Mouse (Mus musculus) heart, adult 9 months (tissue): ENCODE measurements around the gene Mob2.

Source experiments
- DNase-seq, 2 experiments: peaks; one replicate each; pipeline ENCODE4 v3.0.0; 2022; ENCODE audit warnings: low spot score in 2 of 2

Gene Mob2

DNA sequence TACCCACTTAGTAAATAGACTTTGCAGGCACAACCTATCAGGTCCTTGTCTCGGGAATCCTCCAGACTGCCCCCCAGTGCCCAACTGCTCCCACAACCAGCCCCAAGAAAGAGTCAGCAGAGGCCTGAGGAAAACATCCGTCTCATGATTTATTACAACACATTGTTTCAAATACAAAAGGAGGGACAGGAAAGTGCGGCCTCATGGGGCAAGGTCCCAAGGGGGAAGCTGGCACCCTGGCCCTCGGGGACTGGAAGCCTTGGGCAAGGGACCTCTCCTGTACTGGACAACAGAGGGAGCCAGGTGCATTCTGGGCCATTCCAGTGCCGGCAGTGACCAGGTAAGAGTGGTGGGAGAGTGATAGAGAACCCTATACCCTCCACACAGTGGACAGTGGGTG lies 18.5 kb upstream of the Mob2 start:
- no peak for DNase-seq

DNA sequence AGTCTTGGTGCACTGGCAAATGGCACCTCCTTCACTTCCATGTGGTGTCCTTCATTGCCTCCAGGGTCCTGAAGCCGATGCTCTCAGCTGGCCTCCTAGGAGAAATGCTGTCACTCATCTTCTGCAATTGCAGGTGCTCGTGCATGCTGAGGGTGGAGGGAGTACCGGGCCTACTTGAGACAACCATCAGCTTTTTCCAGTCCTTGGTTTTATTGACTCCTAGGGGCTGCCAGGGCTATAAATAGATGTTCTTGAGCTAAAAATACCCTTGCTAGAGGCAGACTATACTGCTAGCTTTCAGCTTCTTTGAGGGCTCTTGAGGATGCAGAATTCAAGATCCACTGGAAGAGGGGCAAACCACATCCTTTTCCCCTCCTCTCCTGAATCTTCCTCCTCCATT lies 16.3 kb upstream of the Mob2 start:
- DNase-seq: peak in 1 of 2 experiments; percentile 50

DNA sequence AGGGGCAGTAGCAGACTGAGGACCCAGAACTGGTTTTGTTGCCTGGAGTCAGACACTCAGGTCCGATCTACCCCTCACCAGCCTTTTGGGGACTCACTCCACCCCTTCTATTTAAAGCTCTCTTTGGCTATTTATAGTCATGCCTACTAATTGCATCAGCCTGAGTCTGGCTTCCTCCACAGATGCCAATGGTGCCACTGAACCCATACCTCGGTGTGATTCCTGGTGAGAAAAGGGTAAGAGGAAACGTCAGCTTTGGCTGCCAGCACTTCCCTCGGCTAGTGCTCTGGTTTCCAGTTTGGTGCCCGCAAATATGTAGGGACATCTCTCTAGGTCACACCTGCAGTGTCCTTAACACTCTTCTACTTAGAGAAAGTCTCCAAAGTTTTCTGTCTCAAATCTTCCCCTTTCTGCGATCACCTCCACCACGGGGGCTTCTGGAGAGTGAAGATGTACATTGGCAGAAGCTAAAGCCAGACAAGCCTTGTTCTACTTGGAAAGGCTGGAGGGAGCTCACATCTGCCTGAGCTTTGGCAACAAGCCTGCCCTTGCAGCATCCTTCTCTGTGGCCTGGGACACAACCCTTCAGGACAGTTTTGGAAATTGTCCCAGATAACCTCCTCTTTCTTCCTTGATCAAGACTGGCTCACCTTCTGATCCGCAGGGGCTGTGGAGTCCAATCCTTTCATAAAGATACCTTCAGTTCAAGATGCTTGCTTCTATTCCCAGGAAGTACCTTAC lies 13.5 kb upstream of the Mob2 start:
- DNase-seq: peak in 1 of 2 experiments; percentile 32

DNA sequence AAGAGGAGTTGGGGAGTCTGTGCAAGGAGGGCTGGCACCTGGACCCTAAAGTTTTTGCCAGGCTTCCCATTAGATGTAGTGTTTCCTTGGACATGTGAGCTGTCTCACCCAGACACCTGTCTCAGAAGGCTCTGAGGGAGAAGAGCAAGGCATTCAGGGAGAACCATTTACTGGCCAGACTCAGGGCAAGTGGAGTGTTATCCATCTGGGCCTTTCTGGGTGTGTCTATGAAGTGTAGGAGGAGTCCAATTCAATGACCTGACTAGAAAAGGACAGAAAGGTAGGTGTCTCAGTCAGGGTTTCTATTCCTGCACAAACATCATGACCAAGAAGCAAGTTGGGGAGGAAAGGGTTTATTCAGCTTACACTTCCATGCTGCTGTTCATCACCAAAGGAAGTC lies 10.9 kb upstream of the Mob2 start:
- DNase-seq: no peak

DNA sequence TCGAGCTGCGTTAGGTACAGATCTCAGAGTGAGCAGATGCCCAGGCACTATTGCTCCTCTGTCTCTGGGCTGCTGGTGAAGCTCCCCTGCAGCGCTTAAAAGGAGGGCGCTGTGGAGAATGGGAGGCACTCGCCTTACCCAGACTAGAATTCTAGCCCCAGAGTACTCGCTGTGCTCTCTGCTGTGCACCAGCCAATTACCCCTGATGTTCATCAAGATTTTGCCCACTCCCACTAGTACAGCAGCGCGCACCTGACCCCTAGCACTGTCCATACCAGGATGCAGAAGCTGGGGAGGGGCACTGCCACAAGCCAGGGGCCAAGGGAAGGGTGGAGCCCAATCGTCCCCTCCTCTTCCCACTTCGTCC lies 10.3 kb upstream of the Mob2 start:
- no peak for DNase-seq

DNA sequence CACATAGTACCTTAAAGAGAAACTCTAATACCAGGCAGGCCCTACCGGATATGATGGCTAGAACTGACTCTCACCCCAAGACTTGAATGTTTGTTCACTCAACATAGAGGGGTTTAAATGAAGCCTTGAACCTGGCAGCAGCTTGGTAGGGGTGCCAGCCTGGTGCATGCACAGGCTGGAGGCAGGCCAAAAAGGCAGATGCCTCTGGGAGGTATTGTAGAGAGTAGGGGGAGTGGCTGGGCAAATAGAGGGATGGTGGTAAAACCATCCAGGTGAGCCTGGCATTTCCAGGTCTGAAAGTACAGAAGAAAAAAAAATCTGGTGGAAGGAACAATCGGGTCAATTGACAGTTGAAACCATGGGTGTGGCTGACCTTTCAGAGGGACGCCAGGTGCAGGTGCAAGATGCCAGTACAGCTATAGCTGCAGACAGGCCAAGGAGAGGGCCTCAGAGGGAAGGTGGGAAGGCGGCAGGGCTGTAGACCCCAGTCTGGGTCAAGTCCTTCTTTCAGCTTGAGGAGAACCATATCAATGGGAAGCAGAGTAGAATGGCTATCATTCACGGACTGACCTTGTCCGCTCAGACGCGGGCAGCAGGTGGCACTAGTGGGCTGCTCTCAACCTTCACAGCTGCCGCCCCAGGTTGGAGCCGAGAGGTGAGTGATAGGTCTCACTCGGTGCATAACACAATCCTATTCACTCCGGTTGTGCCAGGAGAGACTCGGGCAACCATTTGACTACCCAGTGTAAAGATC lies 9.8 kb upstream of the Mob2 start:
- DNase-seq: peak in 1 of 2 experiments; percentile 69

DNA sequence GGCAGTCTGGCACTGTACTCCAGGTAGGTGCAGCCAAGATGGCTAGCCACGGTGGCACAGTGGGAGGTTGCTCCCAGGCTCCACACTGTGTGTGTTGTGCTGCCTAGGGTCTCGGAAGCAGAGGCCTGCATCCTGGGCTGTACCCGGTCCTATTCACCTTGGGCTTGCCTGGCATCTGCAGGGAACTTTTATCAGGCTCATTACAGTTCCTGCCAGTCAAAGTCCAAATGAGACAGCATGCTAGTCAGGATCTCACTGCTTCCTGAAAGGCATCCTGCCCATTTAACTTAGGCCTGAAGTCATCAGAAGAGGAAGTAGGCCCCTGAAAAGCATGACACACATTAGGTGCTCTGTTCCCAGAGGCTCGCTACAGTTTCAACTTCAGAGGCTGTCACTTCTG lies 7.6 kb upstream of the Mob2 start:
- no peak for DNase-seq

DNA sequence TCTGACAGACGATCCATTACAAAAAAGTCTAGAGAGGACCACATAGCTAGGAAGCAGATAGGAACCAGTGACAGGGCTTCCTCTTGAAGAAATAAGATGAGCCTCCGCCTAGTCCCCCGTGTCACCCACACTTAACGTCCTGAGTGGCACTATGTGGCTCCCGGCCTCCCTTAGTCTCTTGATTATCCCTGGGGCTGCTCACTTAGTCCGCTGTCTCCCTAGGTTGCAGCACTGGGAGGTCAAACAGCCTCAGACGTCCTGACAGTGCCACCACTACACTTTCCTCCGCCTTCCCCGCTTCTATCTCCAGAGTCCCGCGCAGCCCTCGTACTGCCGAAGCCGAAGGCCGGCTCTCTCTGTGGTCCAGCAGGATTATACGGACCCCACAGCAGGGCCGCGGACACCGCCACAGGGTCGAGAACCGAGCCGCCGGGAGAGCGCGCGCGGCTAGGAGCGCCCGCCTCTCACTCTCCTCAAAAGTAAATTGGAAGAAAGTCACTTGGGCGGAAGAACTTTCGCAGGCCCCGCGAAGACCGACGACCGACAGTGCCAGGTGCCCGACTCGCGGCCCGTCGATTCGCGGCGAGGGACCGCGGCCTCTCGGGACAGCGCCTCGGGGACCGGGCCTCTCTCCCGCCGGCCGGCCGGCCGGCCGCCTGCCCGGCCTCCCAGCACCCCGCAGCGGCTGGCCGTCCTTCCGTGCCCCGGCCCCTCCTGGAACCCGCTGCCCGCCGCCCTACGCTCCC lies 507 bp downstream of the Mob2 start:
- DNase-seq: no peak

DNA sequence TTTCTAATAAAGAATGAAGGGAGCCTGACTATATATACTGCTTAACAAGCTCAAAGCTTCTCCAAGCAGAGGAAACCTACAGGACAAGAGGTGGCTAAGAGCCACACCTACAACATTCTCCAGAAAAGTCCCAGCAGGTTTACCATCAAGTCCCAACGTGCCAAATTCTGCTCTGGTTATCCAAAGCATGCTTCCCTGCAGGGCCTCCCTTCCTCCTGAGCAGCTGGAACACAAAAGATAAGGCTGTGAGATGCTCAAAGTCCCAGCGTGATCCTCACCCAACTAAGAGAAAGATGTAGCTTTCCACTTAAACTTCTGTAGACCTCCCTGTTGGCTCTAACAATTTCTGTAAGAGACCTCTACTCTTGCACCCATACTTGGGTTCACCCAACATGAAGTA lies 1.8 kb downstream of the Mob2 start:
- DNase-seq: no peak

DNA sequence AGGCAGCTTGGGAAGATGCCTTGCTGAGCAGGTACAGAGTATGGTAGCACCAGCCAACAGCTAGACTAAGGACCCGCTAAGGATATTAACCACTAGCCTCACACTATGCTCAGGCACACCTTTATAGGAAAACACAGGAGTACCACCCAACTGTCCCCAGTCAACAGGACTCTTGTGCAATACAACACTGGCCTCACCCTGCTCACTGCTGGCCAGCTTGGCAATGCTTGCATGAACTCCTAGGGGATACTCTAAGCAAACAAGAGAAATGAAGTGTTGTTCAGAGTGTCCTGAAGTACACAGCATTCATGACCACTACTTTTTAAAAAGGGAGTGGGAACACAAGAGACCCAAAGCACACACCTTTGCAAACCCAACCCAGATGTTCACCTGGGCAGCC lies 3.7 kb downstream of the Mob2 start:
- DNase-seq: no peak

DNA sequence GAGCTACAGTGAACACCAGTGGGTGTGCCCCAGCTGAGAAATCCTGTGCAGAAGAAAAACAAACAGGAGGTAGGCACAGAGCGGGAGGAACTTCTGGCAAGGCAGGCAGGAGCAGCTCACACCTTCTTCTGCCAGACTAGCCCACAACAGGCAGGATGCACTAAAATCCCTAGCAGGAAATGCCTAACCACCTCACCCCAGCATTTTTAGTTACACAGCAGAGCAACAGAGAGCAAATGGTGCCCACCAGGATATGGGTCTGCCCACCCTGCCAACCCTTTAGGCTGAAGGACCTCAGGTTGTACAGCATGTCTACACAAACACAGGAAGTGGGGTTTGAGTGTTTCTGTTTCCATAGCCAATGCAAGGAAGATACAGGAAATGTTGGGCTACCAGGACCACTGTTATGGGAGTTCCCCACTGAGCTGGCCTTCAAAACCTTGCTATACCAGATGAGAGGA lies 4.2 kb downstream of the Mob2 start:
- DNase-seq: no peak

DNA sequence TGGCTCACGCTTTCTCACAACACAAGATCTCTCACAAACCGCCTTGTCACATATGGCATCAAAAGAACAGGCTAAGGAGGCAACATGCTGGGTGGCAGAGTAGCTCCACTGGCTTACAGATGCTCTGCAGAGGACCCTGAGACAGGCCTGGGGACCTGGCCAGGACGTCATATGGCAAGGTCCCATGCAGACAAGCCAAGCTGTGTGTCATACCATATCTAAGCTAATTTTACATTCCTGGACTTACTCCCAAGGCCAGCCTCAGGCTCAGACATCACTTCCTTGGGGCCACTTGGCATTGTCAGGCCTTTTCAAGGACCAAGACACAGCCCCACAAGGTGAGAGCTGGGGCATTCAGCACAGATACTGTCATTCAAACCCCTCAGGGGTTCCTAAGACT lies 5.4 kb downstream of the Mob2 start:
- DNase-seq: no peak

DNA sequence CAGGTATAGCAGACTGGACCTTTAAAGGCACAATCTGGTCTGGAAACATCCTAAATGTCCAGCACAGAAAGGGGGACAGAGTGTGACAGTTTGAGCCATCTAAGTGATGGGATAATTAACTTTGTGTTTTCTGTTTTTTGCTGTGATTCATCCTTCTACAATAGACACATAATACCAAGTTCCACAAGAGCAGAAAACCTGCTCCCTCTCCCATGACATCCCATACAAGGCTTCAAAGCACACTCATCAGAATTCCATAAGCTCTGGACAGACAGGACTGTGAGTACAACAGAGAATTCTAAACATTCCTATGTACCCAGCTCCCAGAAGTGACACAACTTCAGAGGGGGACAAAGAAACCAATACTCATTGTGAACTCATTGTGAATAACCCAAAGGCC lies 10.3 kb downstream of the Mob2 start:
- DNase-seq: no peak

DNA sequence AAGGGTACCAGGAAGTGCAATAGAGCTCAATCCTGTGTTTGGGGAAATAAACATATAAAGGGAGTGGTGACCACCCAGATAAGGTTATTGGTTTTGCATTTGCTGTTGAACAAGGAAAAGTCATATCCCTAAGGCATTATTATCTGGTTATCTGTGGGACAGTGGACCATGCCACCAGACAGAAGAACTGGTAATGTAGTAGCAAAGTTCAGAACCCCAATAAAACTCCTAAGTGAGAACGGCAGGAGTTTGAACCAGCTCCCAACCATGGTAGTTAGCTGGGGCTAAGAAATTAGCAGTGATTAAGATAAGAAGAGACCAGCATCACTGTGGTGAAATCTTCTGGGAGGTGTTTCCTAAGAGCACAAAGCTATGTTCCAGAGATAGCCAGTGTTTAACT lies 14.9 kb downstream of the Mob2 start:
- no peak for DNase-seq

DNA sequence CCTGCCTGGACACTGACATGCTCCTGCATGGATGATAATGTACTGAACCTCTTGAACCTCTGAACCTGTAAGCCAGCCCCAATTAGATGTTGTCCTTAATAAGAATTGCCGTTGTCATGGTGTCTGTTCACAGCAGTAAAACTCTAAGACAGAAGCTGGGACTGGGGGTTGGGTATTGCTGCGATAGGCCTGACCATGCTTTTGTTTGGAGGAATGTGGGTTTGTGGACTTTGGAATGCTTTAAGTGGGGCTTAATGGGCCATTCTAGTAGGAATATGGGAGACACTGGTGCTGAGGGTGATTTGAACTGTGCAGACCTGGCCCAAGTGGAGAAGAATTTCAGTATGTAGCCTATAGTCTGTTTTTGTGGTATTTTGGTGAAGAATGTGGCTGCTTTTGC lies 15.5 kb downstream of the Mob2 start:
- no peak for DNase-seq

DNA sequence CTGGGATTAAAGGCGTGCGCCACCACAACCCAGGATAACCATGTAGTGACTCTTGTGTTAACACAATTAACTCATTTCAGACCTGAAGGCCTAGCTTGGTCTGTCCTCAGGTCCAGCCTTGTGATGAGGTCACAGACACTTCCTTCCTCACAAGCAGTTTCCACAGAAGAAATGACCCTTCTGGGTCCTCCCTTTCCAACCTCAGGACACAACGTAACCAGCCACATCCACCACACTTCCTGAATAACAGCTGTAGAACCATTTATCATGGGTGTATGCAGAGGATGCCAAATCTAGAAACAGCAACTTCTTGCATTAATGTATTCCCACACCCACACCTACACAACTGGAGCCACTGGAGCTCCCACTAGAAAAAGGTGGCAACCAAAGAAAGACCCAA lies 20.1 kb downstream of the Mob2 start:
- DNase-seq: peak; percentile 60 to 87

DNA sequence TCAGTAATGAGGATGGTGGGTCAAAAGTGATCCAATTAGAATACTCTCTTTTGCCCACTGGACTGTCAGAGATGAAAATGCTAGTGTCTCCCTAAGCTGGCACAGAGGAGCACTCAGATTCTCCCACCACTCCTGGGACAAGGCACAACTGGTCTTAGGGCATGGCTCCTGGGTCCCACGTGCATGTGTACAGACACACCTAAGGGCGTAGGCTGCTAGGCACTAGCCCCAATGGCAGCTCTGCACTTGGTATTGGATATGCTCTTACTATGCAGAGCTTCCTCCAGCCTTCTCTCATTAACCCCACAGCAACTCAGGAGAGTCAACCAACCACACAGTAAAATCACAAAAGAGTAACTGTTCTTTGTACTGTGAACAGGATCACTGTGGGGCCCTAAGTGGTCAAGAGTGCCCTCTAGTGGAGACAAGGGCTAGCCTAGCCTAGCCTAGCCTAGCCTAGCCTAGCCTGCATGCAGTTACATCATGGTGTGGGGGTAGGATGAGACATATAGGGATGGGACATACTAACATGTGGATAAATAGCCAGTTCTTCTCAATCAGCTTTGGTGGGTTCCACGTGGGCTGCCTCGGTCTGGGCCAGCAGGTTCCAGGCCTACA lies 23.2 kb downstream of the Mob2 start:
- no peak for DNase-seq

DNA sequence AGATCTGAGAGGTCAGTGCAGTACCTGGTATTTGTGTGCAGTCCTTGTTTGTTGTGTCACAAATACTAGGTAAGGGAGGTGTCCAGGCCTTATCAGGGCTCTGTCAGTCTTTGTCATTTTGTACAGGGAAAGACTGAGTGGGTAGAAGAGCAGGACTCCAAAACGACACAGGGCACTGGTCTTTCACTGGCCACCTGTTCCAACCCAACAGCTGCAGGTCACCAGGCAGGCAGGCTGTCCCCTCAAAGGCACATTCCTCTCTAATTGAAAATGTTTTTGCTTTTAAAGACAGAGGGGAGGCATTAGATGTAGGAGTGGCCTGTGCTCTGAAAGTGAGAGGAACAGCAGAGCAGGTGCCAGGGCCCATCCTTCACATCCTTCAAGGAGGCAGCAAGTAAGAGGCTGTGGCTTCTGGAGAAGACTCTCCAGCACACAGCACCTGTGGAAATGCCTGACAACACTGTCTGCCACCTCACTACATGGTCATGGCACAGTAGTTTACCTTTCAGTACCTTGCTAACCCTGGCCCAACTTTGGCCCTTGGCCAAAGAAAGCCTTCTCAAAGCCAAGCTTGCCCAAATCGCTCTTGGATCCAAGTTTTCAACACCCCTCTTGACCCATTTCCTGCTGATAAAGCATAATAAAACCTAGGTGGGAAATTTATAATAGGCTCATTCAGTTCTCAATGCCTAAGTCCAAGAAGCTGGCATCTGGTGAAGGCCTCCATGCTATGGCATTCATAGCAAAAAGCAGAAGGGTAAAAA lies 25.6 kb downstream of the Mob2 start:
- DNase-seq: no peak

DNA sequence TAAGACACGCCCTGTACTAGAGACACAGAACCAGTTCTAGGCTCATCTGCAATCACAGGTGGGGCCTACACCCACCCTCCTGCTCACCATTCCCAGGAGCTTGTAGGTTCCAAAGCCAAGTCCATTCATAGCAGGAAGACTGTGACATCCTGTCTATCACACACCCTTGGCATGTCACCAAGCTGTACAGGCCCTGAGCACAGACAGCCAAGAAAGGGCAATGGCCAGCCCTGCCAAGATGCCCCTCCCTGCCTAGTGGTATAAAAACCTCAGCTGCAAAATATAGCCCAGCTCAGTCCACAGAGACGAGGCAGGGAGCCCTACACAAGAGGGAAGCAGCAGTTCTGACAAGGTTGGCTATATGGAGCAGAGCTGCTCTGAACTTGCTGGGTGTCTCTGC lies 26.7 kb downstream of the Mob2 start:
- peak; percentile 88 to 91 for DNase-seq

DNA sequence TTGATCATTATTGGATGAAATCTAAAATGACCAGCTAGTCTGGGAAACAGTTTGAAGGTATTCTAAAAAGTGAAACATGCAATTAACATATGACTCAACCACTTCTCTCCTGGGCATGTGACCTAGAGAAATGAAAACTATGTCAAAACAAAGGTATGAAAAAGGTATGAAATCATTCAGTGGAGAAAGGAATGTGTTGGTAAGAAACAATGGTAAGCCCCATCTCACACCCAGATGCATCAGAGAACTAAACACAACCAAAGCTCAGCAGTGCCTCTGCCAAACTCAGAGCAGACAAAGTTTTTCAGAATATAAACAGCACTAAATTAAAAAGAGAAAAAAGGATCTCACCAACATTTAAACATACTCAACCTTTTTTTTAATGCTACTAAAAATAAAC lies 30.8 kb downstream of the Mob2 start:
- no peak for DNase-seq

DNA sequence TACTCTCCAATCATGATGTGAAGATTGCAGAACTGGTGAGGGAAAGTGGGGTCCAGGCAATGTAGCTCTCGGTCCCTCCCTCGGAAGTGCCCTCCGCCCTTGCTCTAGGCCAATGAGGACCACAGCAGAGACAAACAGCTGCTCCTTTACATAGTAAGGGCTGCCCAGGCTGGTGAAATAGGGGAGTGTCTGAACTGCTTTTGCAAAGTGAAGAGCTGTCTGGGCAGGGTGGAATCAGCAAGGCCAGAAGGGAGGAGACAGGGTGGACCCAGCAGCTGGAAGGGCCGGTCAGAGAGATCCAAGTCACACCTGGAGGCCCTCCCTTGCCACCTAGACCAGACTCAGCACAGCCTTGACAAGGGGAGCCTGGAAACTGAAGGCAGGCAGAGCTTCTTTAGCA lies 34.9 kb downstream of the Mob2 start:
- DNase-seq: no peak

DNA sequence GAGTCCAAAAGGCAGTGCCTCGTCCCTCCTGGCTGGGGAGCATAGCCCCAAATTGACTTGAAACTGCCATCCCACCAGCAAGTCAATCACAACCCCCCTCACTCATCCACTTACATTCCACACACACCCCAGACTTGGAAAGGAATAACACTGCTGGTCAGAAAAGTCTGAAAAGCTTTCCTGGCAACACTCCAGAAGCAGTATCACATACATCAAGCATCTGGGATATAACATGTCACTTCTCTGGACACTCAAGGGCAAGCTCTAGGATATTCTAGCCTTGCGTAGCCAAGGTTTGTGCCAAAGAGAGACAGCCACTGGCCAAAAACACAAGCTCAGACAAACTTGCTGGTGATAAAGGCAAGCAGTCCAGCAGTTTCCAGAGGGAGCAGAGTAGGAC lies 35.7 kb downstream of the Mob2 start:
- DNase-seq: no peak
